Mouse (Mus musculus): ENCODE data around the gene Mybph.

DNA sequence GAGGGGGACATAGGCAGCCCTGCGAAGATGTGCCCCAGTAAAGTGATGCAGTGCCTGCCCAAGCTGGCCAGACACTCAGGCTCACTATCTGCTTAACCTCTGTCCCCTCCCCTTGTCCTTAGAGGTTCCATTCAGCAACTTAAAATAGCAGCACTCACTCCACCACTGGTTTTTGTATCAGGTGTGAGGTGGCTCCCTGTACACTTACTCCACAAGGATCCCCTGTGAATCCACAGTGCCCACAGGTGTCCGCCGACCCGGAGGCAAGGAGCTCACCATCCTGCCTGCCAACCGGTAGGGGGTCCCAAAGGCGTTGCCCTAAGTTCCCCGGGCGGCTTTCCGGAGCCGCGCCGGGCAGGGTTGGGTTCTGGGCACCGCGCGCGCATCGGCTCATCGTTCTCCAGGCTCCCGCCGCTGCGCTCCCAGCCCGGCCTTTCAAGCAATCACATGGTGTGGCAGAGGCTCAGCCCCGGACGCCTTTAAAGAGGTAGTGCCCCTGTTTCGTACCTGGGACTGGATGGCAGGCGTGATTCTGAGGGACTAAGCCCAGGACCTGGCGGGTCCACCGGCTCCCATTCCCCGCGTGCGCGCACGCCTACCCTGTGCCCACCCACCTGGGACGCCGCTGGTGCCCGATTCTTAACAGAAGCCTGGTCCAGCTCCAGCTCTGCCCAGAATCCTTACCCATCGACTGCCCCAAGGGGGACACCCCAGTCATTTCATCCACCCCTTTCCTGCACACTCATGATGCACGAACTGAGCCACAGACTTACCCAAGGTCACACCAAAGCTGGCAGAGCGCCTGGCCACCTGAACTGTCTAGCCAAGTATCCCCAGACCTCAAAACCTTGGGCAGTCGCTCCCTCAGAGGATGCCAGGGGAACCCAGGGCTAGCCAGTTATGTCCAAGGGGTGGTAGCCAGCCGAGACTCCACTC, 41.5 kb downstream of the Mybph start:
- no peak for TF ChIP-seq EP300 (IDR thresholded peaks at IDR 0.05; ENCODE audit: low read depth)
- TF ChIP-seq CTCF (IDR thresholded peaks at IDR 0.05; ENCODE audit: low read depth): no peak
